23 mouse cellular contexts compared by ENCODE assay signal in genomic region chr8:119506106-119506505, GRCm38 (mm10). TPM values are rescaled to one million over a fixed set of nuclear protein-coding genes. Genes with fewer than 3 reads are reported as not detected.
"Had no signal": no experiment of that assay in that cellular context is flagged by ENCODE, and none has a peak within 500 bp of the region (broad histone marks: within the 10 kb centered on the region; RNA-seq: fewer than 3 reads in every experiment).

No protein-coding gene starts in this region.

- ATAC-seq: intestine, postnatal 0 days; liver, postnatal 0 days; lung, postnatal 0 days had no signal

- H3K4me2 ChIP-seq: limb, embryonic 13.5 days; lung, embryonic 14.5 days; midbrain, embryonic 12.5 days had no signal

- H3K27ac ChIP-seq: kidney, postnatal 0 days; limb, embryonic 10.5 days; limb, embryonic 13.5 days; liver, embryonic 14.5 days; macrophage had no signal

- H3K9ac ChIP-seq: limb, embryonic 13.5 days; liver, embryonic 14.5 days; liver, postnatal 0 days; lung, embryonic 14.5 days; midbrain, embryonic 12.5 days had no signal

- H3K9me3 ChIP-seq: limb, embryonic 10.5 days; limb, embryonic 13.5 days; midbrain, embryonic 12.5 days had no signal

- H3K27me3 ChIP-seq: limb, embryonic 13.5 days; midbrain, embryonic 12.5 days had no signal

- DNase-seq: kidney, adult 2 months; kidney, postnatal 25 days; layer of hippocampus, adult 9-11 months; liver, postnatal 0 days; lung, embryonic 14.5 days; thymus, postnatal 25 days had no signal

- H3K4me3 ChIP-seq: layer of hippocampus, adult 2 months; limb, embryonic 10.5 days; limb, embryonic 13.5 days; midbrain, embryonic 12.5 days; myocyte had no signal

RNA-seq across cellular contexts. Expression of gene Slc38a8, which starts 4.6 kb away (rescaled TPM):
- total RNA-seq: liver, adult 2 months; megakaryocyte, adult 5-6 weeks; monocyte, adult 5-6 weeks had no signal
- polyA plus RNA-seq: kidney, adult 2 months; kidney, embryonic 14.5 days; kidney, postnatal 0 days; liver, adult 2 months; liver, postnatal 0 days; lung, embryonic 14.5 days; lung, postnatal 0 days; macrophage; myocyte; neural tube, embryonic 11.5 days; neural tube, embryonic 14.5 days; stomach, embryonic 16.5 days had no signal

RNA-seq across cellular contexts. Expression of gene Necab2, which starts 59.6 kb away (rescaled TPM):
- total RNA-seq: liver, adult 2 months; megakaryocyte, adult 5-6 weeks; monocyte, adult 5-6 weeks had no signal
- polyA plus RNA-seq: liver, postnatal 0 days; macrophage; myocyte had no signal
